In the genomic region with DNA sequence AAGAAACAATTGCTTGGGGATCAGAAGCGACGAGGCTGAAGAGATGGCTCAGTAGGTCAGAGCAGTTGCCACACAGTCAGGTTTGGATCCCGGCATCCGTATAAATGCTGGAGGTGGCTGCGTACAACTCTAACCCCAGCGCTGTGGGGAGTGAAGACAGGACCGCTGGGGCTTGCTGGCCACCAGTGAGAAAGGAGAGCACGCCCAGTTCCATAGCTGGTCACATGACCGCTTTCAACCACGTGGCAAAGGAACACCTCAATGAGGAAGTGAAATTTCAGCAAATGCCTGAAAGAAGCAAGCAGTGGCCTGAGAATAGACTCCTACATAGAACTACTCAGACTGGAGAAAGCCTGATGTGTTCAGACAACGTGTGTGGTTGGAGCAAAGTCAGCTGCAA, we compare ENCODE assay signal across 10 mouse cellular contexts.
DNase-seq lines count a peak whose midpoint lies in the region; TF ChIP-seq lines count a peak whose summit lies in the region.
"Had no signal": no experiment of that assay in that cellular context is flagged by ENCODE, and none has a peak within 500 bp of the region (broad histone marks: within the 10 kb centered on the region; RNA-seq: fewer than 3 reads in every experiment).

No protein-coding gene starts in this region.

- H3K36me3 ChIP-seq in heart, embryonic 10.5 days: no peaks in the 10 kb centered on the region
- H3K36me3 ChIP-seq: midbrain, embryonic 15.5 days had no signal

- no peak overlapping the region for H3K4me3 ChIP-seq in heart, embryonic 10.5 days
- H3K4me3 ChIP-seq in bone marrow, adult 2 months (replicated peaks; ENCODE audit: control insufficient read depth, low read depth, low read length): no peak overlapping the region
- H3K4me3 ChIP-seq: heart, adult 2 months; midbrain, embryonic 15.5 days had no signal

- no peaks in the 10 kb centered on the region for H3K4me1 ChIP-seq in heart, embryonic 10.5 days
- H3K4me1 ChIP-seq in bone marrow, adult 2 months (ENCODE audit: control insufficient read depth, insufficient read depth, low read length): no peaks in the 10 kb centered on the region; the same call in 1 of the 2 replicates
- H3K4me1 ChIP-seq: midbrain, embryonic 15.5 days had no signal

- no peaks in the 10 kb centered on the region for H3K27me3 ChIP-seq in heart, embryonic 10.5 days (ENCODE audit: insufficient read depth, poor library complexity, severe bottlenecking)
- H3K27me3 ChIP-seq: midbrain, embryonic 15.5 days had no signal

- no peaks in the 10 kb centered on the region for H3K9me3 ChIP-seq in heart, embryonic 10.5 days
- H3K9me3 ChIP-seq: midbrain, embryonic 15.5 days had no signal

- DNase-seq in heart, adult 9 months (ENCODE audit: low spot score in 2 of 2): peak; percentile 37 to 63
- no peak for DNase-seq in heart, embryonic 10.5 days (ENCODE audit: low spot score)
- DNase-seq in 416B (ENCODE audit: low read depth) (peak; percentile 11), adipocyte (ENCODE audit: low spot score) (no peak)
- peak; percentile 75 for DNase-seq in lung, postnatal 36 days
- DNase-seq in thymus, postnatal 36 days: no peak
- no peak for DNase-seq in cerebellum, adult 8-10 months

- WGBS in heart, embryonic 10.5 days: 77% methylated on average over 11 of the region's 11 CpGs
- 64% methylated on average over 11 of the region's 11 CpGs for WGBS in bone marrow, adult 2 months

- TF ChIP-seq CTCF in bone marrow, adult 2 months (IDR thresholded peaks at IDR 0.05; ENCODE audit: control insufficient read depth, insufficient read depth, low read length): no peak

- no peak for TF ChIP-seq POLR2A in bone marrow, adult 2 months (IDR thresholded peaks at IDR 0.05; ENCODE audit: borderline replicate concordance, control insufficient read depth, low read depth, low read length)

- no peak overlapping the region for H3K27ac ChIP-seq in heart, embryonic 10.5 days
- 0 out of 2 replicates have a peak overlapping the region, but pooled peaks have one; percentile 51 for H3K27ac ChIP-seq in bone marrow, adult 2 months (ENCODE audit: control insufficient read depth, insufficient read depth, low read depth, low read length, poor library complexity)
- H3K27ac ChIP-seq: heart, adult 2 months; midbrain, embryonic 15.5 days had no signal

Comparison
In these comparisons a context has a peak if more than half of its experiments do, and no peak if none do; other contexts are left out.
1. DNase-seq: peak in heart, adult 9 months (2 of 2), 416B (single experiment) and lung, postnatal 36 days (single experiment); none in heart, embryonic 10.5 days (single experiment), adipocyte (single experiment), thymus, postnatal 36 days (0 of 2) and cerebellum, adult 8-10 months (single experiment).